Mouse (Mus musculus): ENCODE data around the gene Bicra.

DNA sequence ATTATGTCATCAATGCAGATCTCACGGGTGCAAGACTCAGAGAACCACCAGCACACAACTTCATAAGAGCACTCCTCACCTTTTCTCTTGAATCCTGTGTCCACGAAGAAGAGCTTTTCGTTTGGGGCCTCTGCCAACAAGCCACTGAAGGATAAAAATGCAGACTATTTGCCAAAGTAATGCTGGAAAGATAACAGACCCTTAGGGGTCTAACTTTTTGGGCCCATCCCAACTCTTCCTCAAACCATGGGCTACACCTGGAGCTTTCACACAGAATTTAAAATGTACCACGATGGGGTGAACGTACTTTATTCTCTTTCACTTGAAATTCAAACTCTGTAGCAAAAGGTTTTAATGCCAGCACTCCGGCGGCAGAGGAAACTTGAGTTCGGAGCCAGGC lies 102.5 kb downstream of the Bicra start:
- no peak for TF ChIP-seq CTCF (IDR thresholded peaks at IDR 0.05; ENCODE audit: extremely low read depth, insufficient read depth, low read length)
- no peak for TF ChIP-seq POLR2A (IDR thresholded peaks at IDR 0.05; ENCODE audit: extremely low read depth, insufficient read depth, low read length)
